8 mouse cellular contexts compared by ENCODE assay signal in the genomic region with DNA sequence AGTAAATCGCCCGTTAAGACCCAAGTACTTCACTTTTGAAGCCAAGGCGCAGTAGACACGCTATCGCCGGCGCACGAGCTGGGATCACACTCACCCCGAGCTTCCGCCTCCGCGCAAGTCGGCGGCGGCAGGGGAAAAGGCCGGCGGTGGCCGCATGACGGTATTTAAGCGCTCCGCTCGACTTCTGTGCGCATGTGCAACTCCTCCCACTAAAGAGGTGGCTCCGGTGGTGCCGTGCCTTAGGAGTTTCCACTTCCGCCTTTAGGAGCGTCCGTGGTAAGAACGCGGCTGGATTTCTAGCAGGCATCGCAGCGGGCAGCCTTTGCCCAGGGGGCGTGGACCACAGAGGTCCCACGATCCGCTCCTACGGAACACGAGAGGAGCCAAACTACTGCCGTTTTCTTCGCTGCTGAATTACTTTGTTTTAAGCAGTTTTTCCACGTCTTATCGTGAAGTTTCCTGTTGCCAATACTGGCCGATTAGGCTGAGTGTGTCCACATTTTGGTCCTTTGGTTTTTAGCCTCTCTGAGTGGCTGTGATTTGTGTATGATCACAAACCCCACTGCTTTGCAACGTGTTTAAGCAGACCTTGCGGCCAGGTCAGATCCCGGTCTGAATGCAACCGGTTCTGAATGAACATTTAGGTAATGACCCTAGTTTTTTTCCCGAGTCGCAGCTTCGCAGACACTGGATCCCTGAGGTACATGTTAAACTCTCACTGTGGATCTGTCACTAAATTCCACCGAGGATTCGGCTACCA. TPM values are rescaled to one million over a fixed set of nuclear protein-coding genes. Genes with fewer than 3 reads are reported as not detected.
DNase-seq lines count a peak whose midpoint lies in the region; ATAC-seq and TF ChIP-seq lines count a peak whose summit lies in the region.

Rps12 (minus strand) TSS at position 214 of the 760 bp plus-strand sequence.

- intact Hi-C loops in heart, postnatal 10 days (cut with DNase I): loop anchor here (10.0 kb wide), 2 partner anchors 1062 to 1642 kb away; partner anchors contain the start of gene E030030I06Rik

- H3K4me2 ChIP-seq in forebrain, embryonic 13.5 days: peak within 1 kb of the TSS; percentile 96
- H3K4me2 ChIP-seq in liver, postnatal 0 days (ENCODE audit: low read depth, low read length): peak within 1 kb of the TSS; percentile 77
- H3K4me2 ChIP-seq in neural tube, embryonic 14.5 days (ENCODE audit: low read depth, low read length): peak within 1 kb of the TSS; percentile 98

- peak; percentile 99 to 100 for DNase-seq in heart, postnatal 10 days
- DNase-seq in large intestine, adult 2 months (ENCODE audit: low read depth, low spot score): peak; percentile 81
- peak; percentile 99 for DNase-seq in liver, postnatal 0 days
- DNase-seq in testis, postnatal 10 days (ENCODE audit: low spot score): peak; percentile 98

- H3K36me3 ChIP-seq in ES-Bruce4 (ENCODE audit: control insufficient read depth, insufficient read depth, low read length, poor library complexity, severe bottlenecking): peaks cover 42% of the 10 kb centered on the region
- peaks cover 31% of the 10 kb centered on the region for H3K36me3 ChIP-seq in forebrain, embryonic 13.5 days (ENCODE audit: poor library complexity, severe bottlenecking)
- peaks cover 32% of the 10 kb centered on the region for H3K36me3 ChIP-seq in liver, postnatal 0 days (replicated peaks; ENCODE audit: insufficient read depth, low read length)
- peaks cover 26% of the 10 kb centered on the region for H3K36me3 ChIP-seq in neural tube, embryonic 14.5 days (ENCODE audit: control insufficient read depth, insufficient read depth, low read length)

- TF ChIP-seq CTCF in ES-Bruce4 (IDR thresholded peaks at IDR 0.05; ENCODE audit: low read depth, low read length): no peak
- TF ChIP-seq CTCF in liver, postnatal 0 days (IDR thresholded peaks at IDR 0.05; ENCODE audit: low read depth): no peak

- under 1% methylated on average over 51 of the region's 51 CpGs for WGBS in forebrain, embryonic 13.5 days
- WGBS in large intestine, adult 2 months: under 1% methylated on average over 51 of the region's 51 CpGs
- WGBS in liver, postnatal 0 days (ENCODE audit: insufficient replicate concordance): under 1% methylated on average over 51 of the region's 51 CpGs
- under 1% methylated on average over 51 of the region's 51 CpGs for WGBS in neural tube, embryonic 14.5 days

- H3K9ac ChIP-seq in ES-Bruce4 (ENCODE audit: low read depth, poor library complexity, severe bottlenecking): peak within 1 kb of the TSS; percentile 96
- peak within 1 kb of the TSS; percentile 96 for H3K9ac ChIP-seq in forebrain, embryonic 13.5 days
- peak within 1 kb of the TSS; percentile 86 for H3K9ac ChIP-seq in liver, postnatal 0 days (replicated peaks)
- peak within 1 kb of the TSS; percentile 81 for H3K9ac ChIP-seq in neural tube, embryonic 14.5 days (replicated peaks; ENCODE audit: low read depth, low read length)

- TF ChIP-seq POLR2A in ES-Bruce4 (IDR thresholded peaks at IDR 0.05; ENCODE audit: insufficient read depth, low read length): peak; percentile 85

- H3K4me1 ChIP-seq in ES-Bruce4 (ENCODE audit: control insufficient read depth, insufficient read depth, low read length): no peaks in the 10 kb centered on the region
- peaks cover 37% of the 10 kb centered on the region for H3K4me1 ChIP-seq in forebrain, embryonic 13.5 days
- H3K4me1 ChIP-seq in liver, postnatal 0 days (ENCODE audit: insufficient read depth): peaks cover 19% of the 10 kb centered on the region
- H3K4me1 ChIP-seq in neural tube, embryonic 14.5 days (ENCODE audit: control insufficient read depth, insufficient read depth, low read length): peaks cover 14% of the 10 kb centered on the region; the same call in 1 of the 2 replicates

- H3K27me3 ChIP-seq in ES-Bruce4 (ENCODE audit: control insufficient read depth, insufficient read depth, low read length, poor library complexity, severe bottlenecking): no peaks in the 10 kb centered on the region
- H3K27me3 ChIP-seq in forebrain, embryonic 13.5 days: no peaks in the 10 kb centered on the region
- no peaks in the 10 kb centered on the region for H3K27me3 ChIP-seq in liver, postnatal 0 days (ENCODE audit: insufficient read depth, low read length)
- no peaks in the 10 kb centered on the region for H3K27me3 ChIP-seq in neural tube, embryonic 14.5 days (ENCODE audit: control insufficient read depth, insufficient read depth, low read length)

- peak; percentile 98 for ATAC-seq in cerebellum, adult (ENCODE audit: insufficient number of reproducible peaks, low FRiP score, low TSS enrichment)
- peak; percentile 99 for ATAC-seq in forebrain, embryonic 13.5 days
- ATAC-seq in liver, postnatal 0 days: peak; percentile 99
- ATAC-seq in neural tube, embryonic 14.5 days (ENCODE audit: low read depth): peak; percentile 99

- no peaks in the 10 kb centered on the region for H3K9me3 ChIP-seq in ES-Bruce4 (replicated peaks; ENCODE audit: control insufficient read depth, insufficient read depth, low read length, poor library complexity, severe bottlenecking)
- H3K9me3 ChIP-seq in forebrain, embryonic 13.5 days (replicated peaks): no peaks in the 10 kb centered on the region
- H3K9me3 ChIP-seq in liver, postnatal 0 days (ENCODE audit: low read length): no peaks in the 10 kb centered on the region
- H3K9me3 ChIP-seq in neural tube, embryonic 14.5 days (ENCODE audit: control insufficient read depth, low read length): no peaks in the 10 kb centered on the region

- peak within 1 kb of the TSS; percentile 100 for H3K4me3 ChIP-seq in ES-Bruce4 (ENCODE audit: low read depth, low read length)
- H3K4me3 ChIP-seq in forebrain, embryonic 13.5 days: peak within 1 kb of the TSS; percentile 88
- H3K4me3 ChIP-seq in liver, postnatal 0 days (ENCODE audit: low read depth, low read length): peak within 1 kb of the TSS; percentile 83
- peak within 1 kb of the TSS; percentile 80 for H3K4me3 ChIP-seq in neural tube, embryonic 14.5 days (ENCODE audit: low read depth, low read length)

- TF ChIP-seq EP300 in ES-Bruce4 (IDR thresholded peaks at IDR 0.05; ENCODE audit: insufficient read depth, low read depth, low read length): no peak
- peak; percentile 92 for TF ChIP-seq EP300 in liver, postnatal 0 days (IDR thresholded peaks at IDR 0.05; ENCODE audit: low read depth)

- H3K27ac ChIP-seq in ES-Bruce4 (ENCODE audit: insufficient read depth, low read length): peak within 1 kb of the TSS; percentile 89
- peak within 1 kb of the TSS; percentile 69 for H3K27ac ChIP-seq in forebrain, embryonic 13.5 days
- peak within 1 kb of the TSS; percentile 74 for H3K27ac ChIP-seq in liver, postnatal 0 days (ENCODE audit: low read depth)
- peak within 1 kb of the TSS; percentile 62 for H3K27ac ChIP-seq in neural tube, embryonic 14.5 days (ENCODE audit: low read depth, low read length)

RNA-seq across cellular contexts. Expression of gene Rps12, which starts in this region (rescaled TPM):
- polyA plus RNA-seq in ES-Bruce4 (2011; ENCODE audit: insufficient read depth, insufficient read length, low read depth, missing spikeins): 316 and 459 TPM in 2 replicates
- polyA plus RNA-seq in forebrain, embryonic 13.5 days (2015; fragmentation: Nextera tagmentation; extraction: Ambion mirVana): 142 and 148 TPM in 2 replicates
- 100 to 1,000 TPM; 272 to 393 TPM for total RNA-seq in heart, postnatal 10 days (2021)
- 1,645 and 1,976 TPM in 2 replicates for polyA plus RNA-seq in large intestine, adult 2 months (2012; rRNA removed)
- polyA plus RNA-seq in liver, postnatal 0 days (2015; fragmentation: Nextera tagmentation; extraction: Ambion mirVana): 145 and 149 TPM in 2 replicates
- 99.8 and 115 TPM in 2 replicates for polyA plus RNA-seq in neural tube, embryonic 14.5 days (2014; fragmentation: Nextera tagmentation; extraction: Ambion mirVana)

Comparison
In these comparisons a context has a peak if more than half of its experiments do, and no peak if none do; other contexts are left out.
1. Peak in every context shown above with its lines: DNase-seq, ATAC-seq, H3K4me3 ChIP-seq and H3K27ac ChIP-seq.